Mouse (Mus musculus) embryonic fibroblast, embryonic 13.5 days (primary cell): ENCODE results near the gene Tcp10a.
"Not testable (repeated sequence)": the region's sequence is repeated elsewhere in the genome, so short reads cannot be mapped to it uniquely, and the experiment has no call there.

Experiments
- CTCF ChIP-seq: IDR thresholded peaks from 2 replicates; pipeline ENCODE4 v1.5.1; 2011; ENCODE audit warnings: mild to moderate bottlenecking, control low read depth, low read length, moderate library complexity, borderline replicate concordance; ENCODE audit not compliant: insufficient read depth
- POLR2A ChIP-seq: IDR thresholded peaks from 2 replicates; pipeline ENCODE4 v1.6.1; 2011; ENCODE audit warnings: low read depth, mild to moderate bottlenecking, control low read depth, low read length, moderate library complexity

DNA sequence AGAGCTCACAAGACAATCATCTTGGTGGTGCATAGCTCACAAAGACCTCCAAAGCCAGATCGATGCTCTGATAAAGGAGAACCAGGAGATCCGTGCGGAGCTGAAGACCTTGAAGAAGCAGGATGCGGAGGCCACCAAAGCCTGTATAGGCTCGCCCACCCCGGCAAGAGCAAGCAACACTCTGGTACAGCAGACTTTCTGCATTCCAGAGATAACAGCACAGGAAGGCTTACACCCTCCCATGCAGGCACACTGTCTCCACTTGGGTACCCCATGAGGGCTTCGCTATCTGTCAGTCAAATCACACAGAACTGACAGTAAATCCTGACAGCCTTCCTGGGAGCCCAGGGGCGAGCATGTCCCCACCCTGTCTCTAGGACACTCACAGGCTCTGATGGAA is 2.0 kb downstream of the Tcp10a start:
- not testable (repeated sequence) for TF ChIP-seq POLR2A, CTCF
